Mouse (Mus musculus): ENCODE data around the gene Rtkn2.

DNA sequence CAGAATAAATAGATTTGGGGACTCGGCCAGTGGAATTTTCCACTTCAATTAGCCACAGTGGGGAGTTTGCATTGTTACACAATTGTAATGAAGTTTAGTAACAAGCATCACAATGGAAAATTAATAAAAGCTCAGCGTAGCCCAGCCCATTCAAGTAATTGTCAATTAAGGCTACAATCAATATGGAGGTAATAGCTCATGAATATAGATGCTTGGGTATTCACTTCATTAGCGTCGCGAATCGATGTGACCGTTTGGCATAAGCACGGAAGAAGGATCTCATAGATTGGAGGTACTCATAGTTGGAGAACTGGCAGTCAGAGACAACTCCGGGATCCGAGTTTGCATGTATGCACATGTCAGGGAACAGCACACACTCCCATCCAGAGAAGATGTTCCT is 85.2 kb downstream of the Rtkn2 start:
- TF ChIP-seq CTCF (IDR thresholded peaks at IDR 0.05; ENCODE audit: low read depth) (no peak), EP300 (IDR thresholded peaks at IDR 0.05; ENCODE audit: low read depth) (no peak)

Measured in heart, postnatal 0 days (tissue).